In genomic region chr5:32035721-32036320, GRCm38 (mm10) we compare ENCODE assay signal across 14 mouse cellular contexts.
A peak's percentile ranks its signal among the peaks of the same experiment; 100 is the strongest.
DNase-seq lines count a peak whose midpoint lies in the region; ATAC-seq and TF ChIP-seq lines count a peak whose summit lies in the region.
"Had no signal": no experiment of that assay in that cellular context is flagged by ENCODE, and none has a peak within 500 bp of the region (broad histone marks: within the 10 kb centered on the region; RNA-seq: fewer than 3 reads in every experiment).

No protein-coding gene starts in this region.

- H3K4me1 ChIP-seq in ES-E14 (ENCODE audit: control insufficient read depth in 2 of 2, insufficient read depth in 2 of 2, low read length in 2 of 2, poor library complexity in 1 of 2), result 0 out of 4 replicates have a peak, but pooled peaks cover 0 to 3% of the 10 kb centered on the region in 2 experiments
- no peaks in the 10 kb centered on the region for H3K4me1 ChIP-seq in neural tube, embryonic 15.5 days
- 0 out of 2 replicates have a peak, but pooled peaks cover 4% of the 10 kb centered on the region for H3K4me1 ChIP-seq in limb, embryonic 10.5 days
- H3K4me1 ChIP-seq: midbrain, embryonic 12.5 days had no signal

- H3K9me3 ChIP-seq in ES-E14 (ENCODE audit: control insufficient read depth, insufficient read depth, low read depth, low read length), result no peaks in the 10 kb centered on the region
- no peaks in the 10 kb centered on the region for H3K9me3 ChIP-seq in neural tube, embryonic 15.5 days (replicated peaks)
- no peaks in the 10 kb centered on the region for H3K9me3 ChIP-seq in limb, embryonic 10.5 days (replicated peaks)
- H3K9me3 ChIP-seq: liver, embryonic 13.5 days; midbrain, embryonic 12.5 days had no signal

- no peak for TF ChIP-seq POLR2A in myocyte (IDR thresholded peaks at IDR 0.05; ENCODE audit: insufficient read length, low read depth)

- no peak overlapping the region for H3K4me3 ChIP-seq in ES-E14 (ENCODE audit: insufficient read depth in 1 of 2, low read depth in 1 of 2, low read length in 2 of 2, poor library complexity in 1 of 2, severe bottlenecking in 1 of 2)
- H3K4me3 ChIP-seq in myocyte, result no peak overlapping the region
- H3K4me3 ChIP-seq in neural tube, embryonic 15.5 days (replicated peaks), result no peak overlapping the region
- no peak overlapping the region for H3K4me3 ChIP-seq in limb, embryonic 10.5 days
- H3K4me3 ChIP-seq: liver, embryonic 13.5 days; midbrain, embryonic 12.5 days had no signal

- no peaks in the 10 kb centered on the region for H3K27me3 ChIP-seq in myocyte (ENCODE audit: control insufficient read depth, insufficient read depth, insufficient read length)
- no peaks in the 10 kb centered on the region for H3K27me3 ChIP-seq in neural tube, embryonic 15.5 days (replicated peaks)
- H3K27me3 ChIP-seq in limb, embryonic 10.5 days (ENCODE audit: low read depth, poor library complexity, severe bottlenecking), result no peaks in the 10 kb centered on the region
- H3K27me3 ChIP-seq: liver, embryonic 13.5 days; midbrain, embryonic 12.5 days had no signal

- H3ac ChIP-seq in myocyte (ENCODE audit: control insufficient read depth, insufficient read length), result no peak overlapping the region

- DNase-seq in left cerebral cortex, adult 11 months (ENCODE audit: low spot score), result peak; percentile 51
- DNase-seq in left cerebral cortex, postnatal 10 days (ENCODE audit: extremely low spot score in 1 of 2, low spot score in 2 of 2), result no peak
- DNase-seq in ES-E14 (ENCODE audit: low read depth, low spot score), result no peak
- peak; percentile 23 for DNase-seq in R1 (ENCODE audit: low read depth, low spot score)
- DNase-seq in limb, embryonic 10.5 days (ENCODE audit: low spot score), result no peak
- DNase-seq in retina, embryonic 14.5 days (ENCODE audit: low spot score), result no peak
- DNase-seq: heart, adult 11 months; kidney, postnatal 14 days; liver, embryonic 13.5 days; thymus, postnatal 4 days had no signal

- no peaks in the 10 kb centered on the region for H3K79me2 ChIP-seq in myocyte (ENCODE audit: control insufficient read depth, insufficient read depth)

- no peaks in the 10 kb centered on the region for H3K36me3 ChIP-seq in ES-E14 (ENCODE audit: control insufficient read depth, insufficient read depth, low read length, poor library complexity, severe bottlenecking)
- H3K36me3 ChIP-seq in myocyte (ENCODE audit: control insufficient read depth, insufficient read depth), result no peaks in the 10 kb centered on the region
- no peaks in the 10 kb centered on the region for H3K36me3 ChIP-seq in neural tube, embryonic 15.5 days
- H3K36me3 ChIP-seq in limb, embryonic 10.5 days, result no peaks in the 10 kb centered on the region
- H3K36me3 ChIP-seq: liver, embryonic 13.5 days; midbrain, embryonic 12.5 days had no signal

- 75% methylated on average over 7 of the region's 7 CpGs for WGBS in neural tube, embryonic 15.5 days
- WGBS in limb, embryonic 10.5 days, result 83% methylated on average over 7 of the region's 7 CpGs

- H3K27ac ChIP-seq in ES-E14 (ENCODE audit: insufficient read depth, low read depth, low read length, poor library complexity, severe bottlenecking), result no peak overlapping the region
- H3K27ac ChIP-seq in neural tube, embryonic 15.5 days (replicated peaks), result no peak overlapping the region
- no peak overlapping the region for H3K27ac ChIP-seq in limb, embryonic 10.5 days
- H3K27ac ChIP-seq: hindbrain, postnatal 0 days; liver, embryonic 13.5 days; midbrain, embryonic 12.5 days had no signal

- no peak overlapping the region for H3K9ac ChIP-seq in ES-E14 (ENCODE audit: insufficient read depth, low read depth, low read length, poor library complexity, severe bottlenecking)
- no peak overlapping the region for H3K9ac ChIP-seq in neural tube, embryonic 15.5 days (replicated peaks)
- H3K9ac ChIP-seq: liver, embryonic 13.5 days; midbrain, embryonic 12.5 days had no signal

- H3K4me2 ChIP-seq in myocyte (ENCODE audit: low read depth), result peak overlapping the region; percentile 52
- no peak overlapping the region for H3K4me2 ChIP-seq in neural tube, embryonic 15.5 days
- H3K4me2 ChIP-seq: liver, embryonic 13.5 days; midbrain, embryonic 12.5 days had no signal

- no peak for ATAC-seq in neural tube, embryonic 15.5 days (ENCODE audit: low FRiP score)
- ATAC-seq: hindbrain, postnatal 0 days had no signal

- intact Hi-C loops in left cerebral cortex, postnatal 10 days (cut with DNase I), result no loop called here

- in situ Hi-C loops in ES-E14 (cut with MboI; ENCODE audit: low sequenced_read_pairs in 2 of 2, unreplicated experiment in 2 of 2), result no loop called here

TF ChIP-seq in ES-E14, 5 proteins besides CTCF, POLR2A, EP300 and RAD21:
- 0 out of 2 replicates have a peak, but pooled peaks have one; percentile 27 for TF ChIP-seq MAFK (IDR thresholded peaks at IDR 0.05; ENCODE audit: insufficient read depth, low read depth, low read length)
- TF ChIP-seq ZC3H11A (IDR thresholded peaks at IDR 0.05; ENCODE audit: borderline replicate concordance, low read depth, low read length), result no peak
TF ChIP-seq in ES-E14: peak in this region for 1.

TF ChIP-seq in myocyte, 11 proteins besides CTCF, POLR2A, EP300 and RAD21:
- TF ChIP-seq MYOD1 (IDR thresholded peaks at IDR 0.05; ENCODE audit: control insufficient read depth in 1 of 3, insufficient read length in 2 of 3, low read depth in 2 of 3) (no peak), MYOG (IDR thresholded peaks at IDR 0.05; ENCODE audit: control insufficient read depth in 1 of 3, insufficient read depth in 1 of 3, insufficient read length in 2 of 3, low read depth in 2 of 3) (no peak), CEBPB (IDR thresholded peaks at IDR 0.05; ENCODE audit: insufficient read depth, poor library complexity, severe bottlenecking) (no peak), USF1 (IDR thresholded peaks at IDR 0.05; ENCODE audit: low read depth) (no peak), TCF12 (IDR thresholded peaks at IDR 0.05; ENCODE audit: insufficient read depth, poor library complexity, severe bottlenecking) (no peak), MAX (IDR thresholded peaks at IDR 0.05; ENCODE audit: low read depth) (no peak), TCF3 (IDR thresholded peaks at IDR 0.05; ENCODE audit: insufficient read length, low read depth) (no peak), REST (IDR thresholded peaks at IDR 0.05; ENCODE audit: insufficient read depth, insufficient read length) (no peak), E2F4 (IDR thresholded peaks at IDR 0.05; ENCODE audit: insufficient read depth) (no peak), POLR2AphosphoS2 (IDR thresholded peaks at IDR 0.05; ENCODE audit: insufficient read length, low read depth) (no peak), SRF (IDR thresholded peaks at IDR 0.05; ENCODE audit: control insufficient read depth, insufficient read length, low read depth) (no peak)
TF ChIP-seq in myocyte: peak in this region for 0.

Comparison
In these comparisons a context has a peak if more than half of its experiments do, and no peak if none do; other contexts are left out.
1. DNase-seq: peak in left cerebral cortex, adult 11 months (single experiment) and R1 (single experiment); none in left cerebral cortex, postnatal 10 days (0 of 2), ES-E14 (single experiment), limb, embryonic 10.5 days (single experiment) and retina, embryonic 14.5 days (single experiment).